Mouse (Mus musculus): ENCODE data around the gene Zfp866. TPM values are rescaled to one million over a fixed set of nuclear protein-coding genes. Genes with fewer than 3 reads are reported as not detected.

The Zfp866 gene
- total and polyA plus RNA-seq, 3 experiments, result 11.7 to 12.3 TPM; not detected in 1

- Histone ChIP-seq H3K4me3 (ENCODE audit: control insufficient read depth in 1 of 2, insufficient read depth in 1 of 2, low read depth in 2 of 2, low read length in 2 of 2) (no peak overlapping the region), H3K79me2 (ENCODE audit: control insufficient read depth, insufficient read depth, low read length, poor library complexity) (peaks cover 31% of the 10 kb centered on the region), H3K36me3 (ENCODE audit: control insufficient read depth in 1 of 2, insufficient read depth in 2 of 2, low read length in 2 of 2) (peaks cover 5 to 11% of the 10 kb centered on the region in 2 experiments), H3K9me3 (replicated peaks; ENCODE audit: insufficient read depth, low read length) (no peaks in the 10 kb centered on the region), H3K27ac (ENCODE audit: control insufficient read depth, low read depth, low read length) (no peak overlapping the region), H3K27me3 (ENCODE audit: control insufficient read depth in 1 of 2, insufficient read depth in 2 of 2, low read length in 2 of 2) (no peaks in the 10 kb centered on the region), H3K9ac (ENCODE audit: control insufficient read depth, low read depth, low read length, poor library complexity, severe bottlenecking) (no peak overlapping the region), H3K4me1 (ENCODE audit: control insufficient read depth in 1 of 2, insufficient read depth in 2 of 2, low read length in 2 of 2) (peaks cover 4 to 7% of the 10 kb centered on the region in 2 experiments; a peak in 3 of 4 replicates)
- TF ChIP-seq MYC (IDR thresholded peaks at IDR 0.05; ENCODE audit: low read depth, low read length) (no peak), ETS1 (IDR thresholded peaks at IDR 0.05; ENCODE audit: low read depth, low read length) (no peak), E2F4 (IDR thresholded peaks at IDR 0.05; ENCODE audit: borderline replicate concordance, low read depth, low read length) (no peak), MAZ (IDR thresholded peaks at IDR 0.05; ENCODE audit: low read depth, low read length) (no peak), POLR2A (IDR thresholded peaks at IDR 0.05; ENCODE audit: control insufficient read depth in 1 of 2, insufficient read depth in 1 of 2, low read depth in 1 of 2, low read length in 2 of 2, poor library complexity in 1 of 2) (no peak), RCOR1 (IDR thresholded peaks at IDR 0.05; ENCODE audit: low read depth, low read length) (no peak), EP300 (IDR thresholded peaks at IDR 0.05; ENCODE audit: low read depth in 1 of 2, low read length in 2 of 2) (no peak), CHD2 (IDR thresholded peaks at IDR 0.05; ENCODE audit: low read length) (no peak), ZC3H11A (IDR thresholded peaks at IDR 0.05; ENCODE audit: low read depth, low read length) (no peak), NRF1 (IDR thresholded peaks at IDR 0.05; ENCODE audit: insufficient read depth, low read depth, low read length, poor library complexity, severe bottlenecking) (no peak), CHD1 (IDR thresholded peaks at IDR 0.05; ENCODE audit: low read depth, low read length) (no peak), KAT2A (conservative IDR thresholded peaks at IDR 0.05; ENCODE audit: low read depth, low read length) (no peak), RAD21 (IDR thresholded peaks at IDR 0.05; ENCODE audit: low read depth, low read length) (no peak), TAL1 (IDR thresholded peaks at IDR 0.05; ENCODE audit: low read length) (no peak), GATA1 (IDR thresholded peaks at IDR 0.05; ENCODE audit: low read depth, low read length) (no peak)
- DNase-seq (ENCODE audit: low read depth, low spot score), result no peak
Observed at GRCm38 (mm10) chr8:69794901-69795300, 3.9 kb upstream of the Zfp866 start.

- H3K27me3 ChIP-seq (ENCODE audit: control insufficient read depth in 1 of 2, insufficient read depth in 2 of 2, low read length in 2 of 2), result no peaks in the 10 kb centered on the region
- H3K9me3 ChIP-seq (replicated peaks; ENCODE audit: insufficient read depth, low read length), result no peaks in the 10 kb centered on the region
- no peak for DNase-seq (ENCODE audit: low read depth, low spot score)
- H3K9ac ChIP-seq (ENCODE audit: control insufficient read depth, low read depth, low read length, poor library complexity, severe bottlenecking), result no peak overlapping the region
- peaks cover 4 to 14% of the 10 kb centered on the region in 2 experiments; a peak in 3 of 4 replicates for H3K4me1 ChIP-seq (ENCODE audit: control insufficient read depth in 1 of 2, insufficient read depth in 2 of 2, low read length in 2 of 2)
- H3K36me3 ChIP-seq (ENCODE audit: control insufficient read depth in 1 of 2, insufficient read depth in 2 of 2, low read length in 2 of 2), result peaks cover 5 to 14% of the 10 kb centered on the region in 2 experiments
- peaks cover 31% of the 10 kb centered on the region for H3K79me2 ChIP-seq (ENCODE audit: control insufficient read depth, insufficient read depth, low read length, poor library complexity)
- H3K4me3 ChIP-seq (ENCODE audit: control insufficient read depth in 1 of 2, insufficient read depth in 1 of 2, low read depth in 2 of 2, low read length in 2 of 2), result no peak overlapping the region
- H3K27ac ChIP-seq (ENCODE audit: control insufficient read depth, low read depth, low read length), result no peak overlapping the region
- no peak for TF ChIP-seq ETS1 (IDR thresholded peaks at IDR 0.05; ENCODE audit: low read depth, low read length)
- no peak for TF ChIP-seq TCF12 (IDR thresholded peaks at IDR 0.05; ENCODE audit: low read depth, low read length)
- TF ChIP-seq RCOR1 (IDR thresholded peaks at IDR 0.05; ENCODE audit: low read depth, low read length), result no peak
- TF ChIP-seq GABPA (IDR thresholded peaks at IDR 0.05; ENCODE audit: low read depth, low read length), result no peak
- TF ChIP-seq MAX (IDR thresholded peaks at IDR 0.05; ENCODE audit: low read length), result no peak
- no peak for TF ChIP-seq EP300 (IDR thresholded peaks at IDR 0.05; ENCODE audit: low read depth in 1 of 2, low read length in 2 of 2)
- TF ChIP-seq NRF1 (IDR thresholded peaks at IDR 0.05; ENCODE audit: insufficient read depth, low read depth, low read length, poor library complexity, severe bottlenecking), result no peak
- no peak for TF ChIP-seq ZMIZ1 (IDR thresholded peaks at IDR 0.05; ENCODE audit: low read depth, low read length)
- TF ChIP-seq POLR2A (IDR thresholded peaks at IDR 0.05; ENCODE audit: control insufficient read depth in 1 of 2, insufficient read depth in 1 of 2, low read depth in 1 of 2, low read length in 2 of 2, poor library complexity in 1 of 2), result no peak
- TF ChIP-seq POLR2AphosphoS5 (IDR thresholded peaks at IDR 0.05; ENCODE audit: borderline replicate concordance, low read depth, low read length), result no peak
- TF ChIP-seq SMC3 (IDR thresholded peaks at IDR 0.05; ENCODE audit: low read depth, low read length), result no peak
- no peak for TF ChIP-seq CHD1 (IDR thresholded peaks at IDR 0.05; ENCODE audit: low read depth, low read length)
- no peak for TF ChIP-seq MAZ (IDR thresholded peaks at IDR 0.05; ENCODE audit: low read depth, low read length)
- TF ChIP-seq RAD21 (IDR thresholded peaks at IDR 0.05; ENCODE audit: low read depth, low read length), result no peak
- TF ChIP-seq ELF1 (IDR thresholded peaks at IDR 0.05; ENCODE audit: low read depth, low read length), result no peak
- TF ChIP-seq ZKSCAN1 (IDR thresholded peaks at IDR 0.05; ENCODE audit: low read depth, low read length), result no peak
- TF ChIP-seq GATA1 (IDR thresholded peaks at IDR 0.05; ENCODE audit: low read depth, low read length), result no peak
- TF ChIP-seq TBP (IDR thresholded peaks at IDR 0.05; ENCODE audit: low read depth, low read length), result no peak
- TF ChIP-seq MXI1 (IDR thresholded peaks at IDR 0.05; ENCODE audit: low read depth, low read length), result no peak
Observed at GRCm38 (mm10) chr8:69794096-69794495, 3.1 kb upstream of the Zfp866 start.

Data from MEL (cell line).